Mouse (Mus musculus) kidney, embryonic 15.5 days (tissue): ENCODE results near the gene Rae1. TPM values are rescaled to one million over a fixed set of nuclear protein-coding genes. Genes with fewer than 3 reads are reported as not detected.

ENCODE experiments used
- ATAC-seq: fragments of 200-750 bp; cut with Nextera tagmentation; replicated peaks from 2 replicates; pipeline ENCODE4 v1.8.0; 2017; ENCODE audit warnings: moderate TSS enrichment; ENCODE audit not compliant: low FRiP score
- H3K27ac ChIP-seq: fragments of 300-500 bp; sonication (generic); 2 replicates; pipeline ENCODE4 v1.5.1; 2015; ENCODE audit warnings: mild to moderate bottlenecking, inconsistent platforms
- H3K27me3 ChIP-seq: fragments of 300-500 bp; sonication (generic); 2 replicates; pipeline ENCODE4 v1.6.1; 2015; ENCODE audit warnings: inconsistent platforms
- H3K36me3 ChIP-seq: fragments of 300-500 bp; sonication (generic); 2 replicates; pipeline ENCODE4 v1.6.1; 2015; ENCODE audit warnings: inconsistent platforms
- H3K4me1 ChIP-seq: fragments of 300-500 bp; sonication (generic); 2 replicates; pipeline ENCODE4 v1.6.1; 2015; ENCODE audit warnings: inconsistent platforms
- H3K4me2 ChIP-seq: fragments of 300-500 bp; sonication (generic); 2 replicates; pipeline ENCODE4 v1.6.1; 2015; ENCODE audit warnings: moderate library complexity, mild to moderate bottlenecking, inconsistent platforms
- H3K4me3 ChIP-seq: fragments of 300-500 bp; sonication (generic); replicated peaks from 2 replicates; pipeline ENCODE4 v1.5.1; 2015; ENCODE audit warnings: mild to moderate bottlenecking, inconsistent platforms
- H3K9ac ChIP-seq: fragments of 300-500 bp; sonication (generic); 2 replicates; pipeline ENCODE4 v1.6.1; 2015; ENCODE audit warnings: mild to moderate bottlenecking, inconsistent platforms
- H3K9me3 ChIP-seq: fragments of 300-500 bp; sonication (generic); replicated peaks from 2 replicates; pipeline ENCODE4 v1.6.1; 2016; ENCODE audit warnings: inconsistent platforms
- WGBS: fragments of 180-500 bp; shearing (Covaris S2); methylation state at CpG from one replicate; pipeline ENCODE4 v1.1.7; 2015; ENCODE audit warnings: mixed read lengths; 5-methylcytosine and 5-hydroxymethylcytosine counted together
- polyA plus RNA-seq: library from polyadenylated mRNA; unstranded; fragments of >200 nt; fragmentation: Nextera tagmentation; extraction: Ambion mirVana; gene quantifications from 2 replicates; pipeline ENCODE4 v1.2.1, GENCODE M21; 2015

Gene Rae1
- polyA plus RNA-seq, 1 experiment from 2014 or later = 145 TPM

DNA sequence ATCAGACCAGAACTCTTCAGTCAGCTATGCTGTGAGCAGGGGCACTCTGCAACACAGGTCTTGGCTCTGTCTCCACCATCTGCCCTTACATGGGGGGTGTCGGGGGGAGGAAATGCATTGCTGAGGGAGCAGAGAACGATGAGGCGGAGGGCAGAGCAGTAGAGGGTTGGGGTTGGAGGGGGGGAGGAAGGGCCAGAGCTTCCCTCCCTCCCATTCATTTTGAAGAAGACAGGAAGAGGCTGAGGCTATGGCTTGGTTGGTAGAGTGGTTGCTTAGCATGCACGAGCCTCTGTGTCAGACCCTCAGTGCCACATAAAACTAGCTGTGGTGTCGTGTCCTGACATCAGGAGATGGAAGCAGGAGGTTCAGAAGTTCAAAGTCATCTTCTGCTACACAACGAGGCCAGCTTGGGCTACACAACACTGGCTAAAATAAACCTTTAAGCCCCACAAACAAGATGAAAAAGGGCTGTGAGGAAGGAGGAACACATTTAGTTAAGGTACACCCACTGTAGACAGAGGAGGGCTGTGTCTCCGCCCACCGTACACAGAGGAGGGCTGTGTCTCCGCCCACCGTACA lies 56.5 kb downstream of the Rae1 start:
- H3K36me3 ChIP-seq = no peaks in the 10 kb centered on the region
- no peak overlapping the region for H3K27ac ChIP-seq
- 76% methylated on average over 10 of the region's 10 CpGs for WGBS
- H3K9me3 ChIP-seq = no peaks in the 10 kb centered on the region
- no peaks in the 10 kb centered on the region for H3K27me3 ChIP-seq
- 0 out of 2 replicates have a peak, but pooled peaks cover 9% of the 10 kb centered on the region for H3K4me1 ChIP-seq
- no peak overlapping the region for H3K4me3 ChIP-seq
- no peak overlapping the region for H3K9ac ChIP-seq
- ATAC-seq = no peak
- H3K4me2 ChIP-seq = no peak overlapping the region

DNA sequence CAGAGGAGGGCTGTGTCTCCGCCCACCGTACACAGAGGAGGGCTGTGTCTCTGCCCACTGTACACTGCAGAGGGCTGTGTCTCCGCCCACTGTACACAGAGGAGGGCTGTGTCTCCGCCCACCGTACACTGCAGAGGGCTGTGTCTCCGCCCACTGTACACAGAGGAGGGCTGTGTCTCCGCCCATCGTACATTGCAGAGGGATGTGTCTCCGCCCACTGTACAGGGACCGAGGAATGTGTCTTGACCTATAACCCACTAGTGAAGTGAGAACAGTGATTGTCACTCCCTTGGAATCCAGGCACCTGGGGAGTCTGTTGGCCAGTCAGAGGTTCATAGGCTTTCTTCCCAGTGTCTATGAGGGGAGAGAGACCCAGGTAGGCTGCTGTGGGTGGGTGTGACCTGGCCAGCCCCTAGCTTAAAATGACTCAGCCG lies 57.0 kb downstream of the Rae1 start:
- 76% methylated on average over 11 of the region's 11 CpGs for WGBS
- Histone ChIP-seq H3K9ac (no peak overlapping the region), H3K4me3 (no peak overlapping the region), H3K4me2 (no peak overlapping the region), H3K27me3 (no peaks in the 10 kb centered on the region), H3K36me3 (no peaks in the 10 kb centered on the region), H3K27ac (no peak overlapping the region), H3K9me3 (no peaks in the 10 kb centered on the region), H3K4me1 (peaks cover 9% of the 10 kb centered on the region; the same call in 1 of the 2 replicates)
- no peak for ATAC-seq

DNA sequence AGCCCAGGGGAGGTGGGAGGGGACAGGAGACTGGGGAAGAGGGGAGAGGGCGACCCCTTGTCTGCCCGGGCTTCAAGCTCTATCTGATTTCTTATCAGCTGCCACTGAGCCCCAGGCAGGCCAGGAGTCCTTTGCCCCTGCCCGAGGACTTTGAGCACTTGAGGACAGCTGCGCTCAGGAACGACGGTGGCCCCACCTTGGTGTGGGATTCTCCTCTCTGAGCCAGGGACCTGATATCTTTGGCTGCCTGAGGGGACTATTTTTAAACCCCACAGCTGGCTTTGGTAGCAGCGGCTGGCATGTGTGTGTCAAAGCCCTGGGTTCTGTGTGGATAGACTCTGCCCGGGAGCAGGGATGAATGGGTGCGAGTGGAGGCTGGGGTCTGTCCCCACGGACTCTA lies 57.7 kb downstream of the Rae1 start:
- no peaks in the 10 kb centered on the region for H3K36me3 ChIP-seq
- peaks cover 9% of the 10 kb centered on the region; the same call in 1 of the 2 replicates for H3K4me1 ChIP-seq
- 48% methylated on average over 10 of the region's 10 CpGs for WGBS
- no peak overlapping the region for H3K4me2 ChIP-seq
- H3K4me3 ChIP-seq = no peak overlapping the region
- no peak overlapping the region for H3K27ac ChIP-seq
- no peaks in the 10 kb centered on the region for H3K9me3 ChIP-seq
- no peak for ATAC-seq
- no peak overlapping the region for H3K9ac ChIP-seq
- H3K27me3 ChIP-seq = no peaks in the 10 kb centered on the region

GRCm38 (mm10) chr2:173058263-173058662 lies 58.3 kb downstream of the Rae1 start:
- ATAC-seq = no peak
- 65% methylated on average over 11 of the region's 11 CpGs for WGBS
- Histone ChIP-seq H3K9me3 (no peaks in the 10 kb centered on the region), H3K36me3 (no peaks in the 10 kb centered on the region), H3K27ac (no peak overlapping the region), H3K4me2 (no peak overlapping the region), H3K4me1 (peaks cover 9% of the 10 kb centered on the region; the same call in 1 of the 2 replicates), H3K27me3 (no peaks in the 10 kb centered on the region), H3K9ac (no peak overlapping the region), H3K4me3 (no peak overlapping the region)

- no peaks in the 10 kb centered on the region for H3K9me3 ChIP-seq
- H3K36me3 ChIP-seq = no peaks in the 10 kb centered on the region
- no peak overlapping the region for H3K27ac ChIP-seq
- no peaks in the 10 kb centered on the region for H3K27me3 ChIP-seq
- H3K4me1 ChIP-seq = peaks cover 9% of the 10 kb centered on the region; the same call in 1 of the 2 replicates
- 78% methylated on average over 9 of the region's 9 CpGs for WGBS
- no peak overlapping the region for H3K4me3 ChIP-seq
- H3K9ac ChIP-seq = no peak overlapping the region
- ATAC-seq = no peak
- H3K4me2 ChIP-seq = no peak overlapping the region
These were observed 60.5 kb downstream of the Rae1 start for GRCm38 (mm10) chr2:173060450-173060849.

DNA sequence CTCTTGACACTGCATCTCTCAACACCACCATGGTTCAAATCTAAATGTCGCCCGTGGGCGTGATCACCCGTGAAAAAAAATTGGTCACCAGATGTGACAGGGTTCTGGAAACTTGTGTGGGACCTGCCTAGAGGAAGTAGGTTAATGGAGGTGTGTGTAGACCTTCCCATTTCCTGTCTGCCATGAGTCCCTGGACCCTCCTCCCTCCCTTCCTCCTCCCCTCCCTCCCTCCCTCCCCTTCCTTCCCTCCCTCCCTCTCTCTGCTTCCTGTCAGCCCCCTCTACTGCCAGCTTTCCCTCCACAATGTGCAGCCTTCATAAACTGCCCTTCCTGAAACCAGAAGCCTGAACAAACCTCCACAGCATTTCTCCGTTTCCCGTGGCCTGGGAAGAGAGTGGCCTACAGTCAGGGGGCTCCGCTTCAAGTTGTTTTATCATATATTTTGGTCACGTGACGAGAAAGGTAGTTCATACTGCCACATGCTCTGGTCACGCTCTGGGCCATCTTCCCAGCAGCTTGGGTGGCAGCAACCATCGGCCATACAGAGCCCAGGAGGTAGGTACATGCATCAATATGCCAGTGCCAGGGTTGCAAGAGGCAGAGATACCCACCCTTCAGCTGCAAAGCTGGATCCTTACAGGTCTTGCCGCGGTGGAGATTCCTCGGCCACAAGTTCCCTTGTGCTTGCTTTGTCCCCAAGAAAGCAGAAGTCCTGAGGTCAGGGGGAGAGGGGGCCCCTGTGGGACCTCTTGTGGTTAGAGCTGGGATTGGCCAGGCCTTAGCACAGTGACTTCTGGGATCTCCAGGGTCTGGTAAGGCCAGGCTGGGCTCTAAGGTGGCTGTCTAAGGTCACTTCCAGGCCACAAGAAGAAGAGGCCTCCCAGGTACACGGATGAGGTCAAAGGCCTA lies 61.8 kb downstream of the Rae1 start:
- ATAC-seq = no peak
- H3K9ac ChIP-seq = no peak overlapping the region
- H3K27ac ChIP-seq = no peak overlapping the region
- H3K4me1 ChIP-seq = peaks cover 9% of the 10 kb centered on the region; the same call in 1 of the 2 replicates
- H3K27me3 ChIP-seq = no peaks in the 10 kb centered on the region
- H3K9me3 ChIP-seq = no peaks in the 10 kb centered on the region
- WGBS = 68% methylated on average over 15 of the region's 15 CpGs
- H3K36me3 ChIP-seq = no peaks in the 10 kb centered on the region
- no peak overlapping the region for H3K4me2 ChIP-seq
- no peak overlapping the region for H3K4me3 ChIP-seq

- H3K9ac ChIP-seq = no peak overlapping the region
- no peaks in the 10 kb centered on the region for H3K27me3 ChIP-seq
- H3K4me3 ChIP-seq = no peak overlapping the region
- peaks cover 9% of the 10 kb centered on the region; the same call in 1 of the 2 replicates for H3K4me1 ChIP-seq
- H3K4me2 ChIP-seq = no peak overlapping the region
- no peaks in the 10 kb centered on the region; the same call in 1 of the 2 replicates for H3K9me3 ChIP-seq
- 71% methylated on average over 1 of the region's 1 CpGs for WGBS
- H3K27ac ChIP-seq = no peak overlapping the region
- no peaks in the 10 kb centered on the region for H3K36me3 ChIP-seq
- no peak for ATAC-seq
These were observed 63.3 kb downstream of the Rae1 start for GRCm38 (mm10) chr2:173063219-173063618.

GRCm38 (mm10) chr2:173064864-173065263 lies 64.9 kb downstream of the Rae1 start:
- ATAC-seq = no peak
- no peak overlapping the region for H3K4me2 ChIP-seq
- 95% methylated on average over 2 of the region's 2 CpGs for WGBS

More at GRCm38 (mm10) chr2:173064864-173065263, 64.9 kb downstream of the Rae1 start:
- H3K9ac ChIP-seq = no peak overlapping the region
- H3K9me3 ChIP-seq = no peaks in the 10 kb centered on the region; the same call in 1 of the 2 replicates
- no peak overlapping the region for H3K27ac ChIP-seq
- H3K4me3 ChIP-seq = no peak overlapping the region
- no peaks in the 10 kb centered on the region for H3K27me3 ChIP-seq
- H3K4me1 ChIP-seq = peaks cover 9% of the 10 kb centered on the region; the same call in 1 of the 2 replicates
- H3K36me3 ChIP-seq = no peaks in the 10 kb centered on the region

Other genes starting within 250 kb of the Rae1 start
- gene Bmp7, start 59.8 kb upstream of the Rae1 start, polyA plus RNA-seq = 43.0 and 46.3 TPM in 2 replicates
- gene Spo11, start 22.4 kb upstream of the Rae1 start, polyA plus RNA-seq = 0.08 and 0.09 TPM in 2 replicates
- gene Rbm38, start 20.4 kb downstream of the Rae1 start, polyA plus RNA-seq = 32.1 and 37.3 TPM in 2 replicates
- 0.12 and 0.21 TPM in 2 replicates for gene Ctcfl, start 119.4 kb downstream of the Rae1 start, polyA plus RNA-seq
- 17.9 and 18.0 TPM in 2 replicates for gene Pck1, start 152.9 kb downstream of the Rae1 start, polyA plus RNA-seq
- 0.40 and 0.64 TPM in 2 replicates for gene Zbp1, start 218.8 kb downstream of the Rae1 start, polyA plus RNA-seq